Mouse (Mus musculus): ENCODE measurements around the gene Gm10053.
"Not testable (repeated sequence)": the region's sequence is repeated elsewhere in the genome, so short reads cannot be mapped to it uniquely, and the experiment has no call there.

Gm10053 gene

GRCm38 (mm10) chr19:24875129-24875870 is at the start of gene Gm10053:
Gene Gm10053, plus strand, starts transcription at chr19:24875686.
- not testable (repeated sequence) for DNase-seq (ENCODE audit: low read depth, low spot score)

- DNase-seq (ENCODE audit: low read depth, low spot score) = no peak
Observed at GRCm38 (mm10) chr19:24842080-24842479, 33.4 kb upstream of the Gm10053 start.

- DNase-seq (ENCODE audit: low read depth, low spot score) = no peak
Observed at GRCm38 (mm10) chr19:24845007-24845546, 30.4 kb upstream of the Gm10053 start.

- DNase-seq (ENCODE audit: low read depth, low spot score) = no peak
Observed at GRCm38 (mm10) chr19:24848345-24848744, 27.1 kb upstream of the Gm10053 start.

- DNase-seq (ENCODE audit: low read depth, low spot score) = no peak
Observed at GRCm38 (mm10) chr19:24848844-24849243, 26.6 kb upstream of the Gm10053 start.

- peak; percentile 32 for DNase-seq (ENCODE audit: low read depth, low spot score)
Observed at GRCm38 (mm10) chr19:24851456-24852315, 23.8 kb upstream of the Gm10053 start.

GRCm38 (mm10) chr19:24861276-24861611 is 14.2 kb upstream of the Gm10053 start:
- DNase-seq (ENCODE audit: low read depth, low spot score) = no peak

GRCm38 (mm10) chr19:24861612-24862451 is 13.7 kb upstream of the Gm10053 start, which contains the start of gene Pgm5:
Gene Pgm5, minus strand, starts transcription at chr19:24861855.
- DNase-seq (ENCODE audit: low read depth, low spot score) = peak; percentile 15

GRCm38 (mm10) chr19:24865436-24865835 is 10.1 kb upstream of the Gm10053 start:
- no peak for DNase-seq (ENCODE audit: low read depth, low spot score)

- peak; percentile 69 for DNase-seq (ENCODE audit: low read depth, low spot score)
Observed at GRCm38 (mm10) chr19:24871037-24871635, 4.3 kb upstream of the Gm10053 start.

GRCm38 (mm10) chr19:24873873-24874272 is 1.6 kb upstream of the Gm10053 start:
- DNase-seq (ENCODE audit: low read depth, low spot score) = no peak

- DNase-seq (ENCODE audit: low read depth, low spot score) = no peak
Observed at GRCm38 (mm10) chr19:24881237-24881636, 5.8 kb downstream of the Gm10053 start.

- DNase-seq (ENCODE audit: low read depth, low spot score) = peak; percentile 63
Observed at GRCm38 (mm10) chr19:24885504-24885903, 10.0 kb downstream of the Gm10053 start.

- no peak for DNase-seq (ENCODE audit: low read depth, low spot score)
Observed at GRCm38 (mm10) chr19:24886888-24887287, 11.4 kb downstream of the Gm10053 start.

GRCm38 (mm10) chr19:24896536-24896935 is 21.1 kb downstream of the Gm10053 start:
- DNase-seq (ENCODE audit: low read depth, low spot score) = no peak

GRCm38 (mm10) chr19:24897006-24897895 is 21.8 kb downstream of the Gm10053 start:
- peak; percentile 18 for DNase-seq (ENCODE audit: low read depth, low spot score)

- DNase-seq (ENCODE audit: low read depth, low spot score) = peak; percentile 25
Observed at GRCm38 (mm10) chr19:24897896-24898736, 22.6 kb downstream of the Gm10053 start.

GRCm38 (mm10) chr19:24898737-24899577 is 23.5 kb downstream of the Gm10053 start:
- peak; percentile 43 for DNase-seq (ENCODE audit: low read depth, low spot score)
